1 mouse cellular context compared by ENCODE assay signal in the genomic region with DNA sequence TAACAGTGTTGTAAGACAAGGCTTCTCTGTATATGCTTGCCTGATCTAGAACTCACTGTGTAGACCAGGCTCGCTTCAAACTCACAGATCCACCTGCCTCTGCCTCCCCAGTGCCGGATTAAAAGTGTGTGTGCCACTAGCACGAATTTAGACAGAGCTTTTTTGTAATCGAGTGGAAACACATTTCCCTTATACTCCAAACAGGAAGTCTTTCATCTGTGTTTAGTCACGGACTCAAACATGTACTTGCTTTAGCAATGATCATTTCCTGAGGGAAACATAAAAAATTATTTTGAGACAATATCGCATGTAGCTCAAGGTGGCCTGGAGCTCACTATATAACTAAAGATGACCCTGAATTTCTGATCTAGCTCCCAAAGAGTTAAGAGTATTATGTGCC.
TF ChIP-seq lines count a peak whose summit lies in the region.

No protein-coding gene starts in this region.

TF ChIP-seq in ES-E14, 5 proteins besides CTCF, POLR2A, EP300 and RAD21 (continued from another document):
- TF ChIP-seq CHD2 (IDR thresholded peaks at IDR 0.05; ENCODE audit: low read depth, low read length) (no peak), ZNF384 (IDR thresholded peaks at IDR 0.05; ENCODE audit: low read depth, low read length) (no peak), MAFK (IDR thresholded peaks at IDR 0.05; ENCODE audit: insufficient read depth, low read depth, low read length) (no peak)
